Mouse (Mus musculus): ENCODE measurements around the gene Nme6.

Gene Nme6

GRCm38 (mm10) chr9:109874797-109875691, 42.5 kb downstream of the Nme6 start, which contains the start of gene Cdc25a:
Gene Cdc25a, plus strand, starts transcription at chr9:109875579.
- peak; percentile 99 for DNase-seq (ENCODE audit: low spot score)

- no peak for DNase-seq (ENCODE audit: low spot score)
Measured at GRCm38 (mm10) chr9:109875695-109876601, 43.4 kb downstream of the Nme6 start.

GRCm38 (mm10) chr9:109876756-109877155, 44.2 kb downstream of the Nme6 start:
- DNase-seq (ENCODE audit: low spot score): no peak

- no peak for DNase-seq (ENCODE audit: low spot score)
Measured at GRCm38 (mm10) chr9:109877666-109878065, 45.1 kb downstream of the Nme6 start.

GRCm38 (mm10) chr9:109879305-109879704, 46.8 kb downstream of the Nme6 start:
- DNase-seq (ENCODE audit: low spot score): no peak

GRCm38 (mm10) chr9:109886259-109886658, 53.7 kb downstream of the Nme6 start:
- peak; percentile 27 for DNase-seq (ENCODE audit: low spot score)

- no peak for DNase-seq (ENCODE audit: low spot score)
Measured at GRCm38 (mm10) chr9:109887321-109887720, 54.8 kb downstream of the Nme6 start.

GRCm38 (mm10) chr9:109891501-109891900, 59.0 kb downstream of the Nme6 start:
- no peak for DNase-seq (ENCODE audit: low spot score)

Data from testis, postnatal 14 days (tissue).